Mouse (Mus musculus) gastrocnemius, postnatal 14 days (tissue): ENCODE data around the gene Hoxb1. TPM values are rescaled to one million over a fixed set of nuclear protein-coding genes. Genes with fewer than 3 reads are reported as not detected.

Source experiments
- DNase-seq: peaks from one replicate; pipeline ENCODE4 v3.0.0; 2021; ENCODE audit warnings: mixed read lengths
- intact Hi-C: fragments of 180-260 bp; cut with DNase I; formaldehyde crosslinking; loops from one replicate; pipeline ENCODE4 v1.15.1; 2025; ENCODE audit warnings: low total_unique reads
- long read RNA-seq, 2 experiments: library from polyadenylated mRNA; stranded (forward); transcript quantifications; one replicate each; pipeline ENCODE4 v2.0.0; 2021
- total RNA-seq, 2 experiments: library from RNA; stranded (reverse); gene quantifications; 2 replicates each; pipeline ENCODE4 v1.2.3; 2021

Hoxb1 gene
- total RNA-seq: not detected
- long read RNA-seq, experiment 1: 0 reads
- long read RNA-seq, experiment 2: 0 reads

DNA sequence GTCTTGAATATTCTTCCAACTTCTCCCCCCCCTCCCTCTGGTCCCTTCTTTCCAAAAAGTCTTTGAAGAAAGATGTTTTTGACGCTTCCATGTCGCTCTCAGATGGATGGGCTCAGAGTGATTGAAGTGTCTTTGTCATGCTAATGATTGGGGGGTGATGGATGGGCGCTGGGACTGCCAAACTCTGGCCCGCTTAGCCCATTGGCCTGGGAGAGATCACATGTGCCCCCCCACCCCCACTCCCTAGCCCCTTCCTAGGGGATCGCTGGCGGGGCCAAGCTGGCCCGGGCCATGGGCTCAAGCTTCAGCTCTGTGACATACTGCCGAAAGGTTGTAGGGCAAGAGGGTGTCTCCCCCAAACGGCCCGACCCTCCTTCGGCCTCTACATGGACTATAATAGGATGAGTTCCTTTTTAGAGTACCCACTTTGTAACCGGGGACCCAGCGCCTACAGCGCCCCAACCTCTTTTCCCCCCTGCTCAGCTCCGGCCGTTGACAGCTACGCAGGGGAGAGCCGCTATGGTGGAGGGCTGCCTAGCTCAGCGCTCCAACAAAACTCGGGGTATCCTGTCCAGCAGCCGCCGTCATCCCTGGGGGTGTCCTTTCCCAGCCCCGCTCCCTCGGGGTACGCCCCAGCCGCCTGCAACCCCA lies at the start of gene Hoxb1:
Hoxb1 (plus strand) TSS at position 312 of the 651 bp plus-strand sequence.
- intact Hi-C loops: no loop called here
- no peak for DNase-seq

DNA sequence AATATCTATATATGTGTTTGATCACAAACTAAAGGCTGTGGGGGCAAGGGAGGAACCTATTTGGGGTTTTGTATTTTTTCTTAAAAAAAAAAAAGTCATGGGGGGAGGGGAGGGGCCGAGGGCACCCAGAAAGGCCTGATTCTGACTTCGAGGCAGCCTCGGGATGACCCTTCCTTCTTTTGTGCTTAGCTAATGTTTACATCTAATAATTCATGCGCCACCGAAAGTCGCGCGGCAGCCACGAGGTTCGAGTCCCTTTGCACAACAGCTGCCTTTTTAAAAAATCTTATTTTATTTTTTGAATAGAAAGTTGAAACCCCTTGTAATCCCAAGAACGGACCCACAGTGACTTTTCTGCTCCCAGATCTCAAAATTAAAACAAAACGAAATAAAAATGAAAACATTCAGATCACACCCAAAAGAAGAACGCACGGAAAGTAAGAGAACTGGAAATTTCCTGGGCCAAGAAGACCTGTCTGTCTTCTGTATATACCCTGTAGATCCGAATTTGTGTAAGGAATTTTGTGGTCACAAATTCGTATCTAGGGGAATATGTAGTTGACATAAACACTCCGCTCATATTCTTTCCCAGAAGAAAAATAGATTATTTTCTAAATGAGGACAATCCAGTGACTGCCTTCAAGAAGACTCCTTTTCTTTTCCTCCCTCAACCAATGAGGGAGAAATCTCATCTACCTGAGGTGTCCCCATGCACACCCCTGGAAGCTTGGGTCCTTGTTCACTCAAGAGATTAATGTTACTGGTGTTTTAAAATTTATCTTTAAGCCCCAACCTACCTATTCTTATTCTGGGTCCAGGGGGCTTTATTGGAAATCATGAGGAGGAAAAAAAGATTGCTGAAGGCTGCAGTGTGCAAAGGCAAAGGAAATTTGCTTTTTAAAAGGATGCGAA lies 48.6 kb upstream of the Hoxb1 start:
- intact Hi-C loops: no loop called here
- DNase-seq: no peak

DNA sequence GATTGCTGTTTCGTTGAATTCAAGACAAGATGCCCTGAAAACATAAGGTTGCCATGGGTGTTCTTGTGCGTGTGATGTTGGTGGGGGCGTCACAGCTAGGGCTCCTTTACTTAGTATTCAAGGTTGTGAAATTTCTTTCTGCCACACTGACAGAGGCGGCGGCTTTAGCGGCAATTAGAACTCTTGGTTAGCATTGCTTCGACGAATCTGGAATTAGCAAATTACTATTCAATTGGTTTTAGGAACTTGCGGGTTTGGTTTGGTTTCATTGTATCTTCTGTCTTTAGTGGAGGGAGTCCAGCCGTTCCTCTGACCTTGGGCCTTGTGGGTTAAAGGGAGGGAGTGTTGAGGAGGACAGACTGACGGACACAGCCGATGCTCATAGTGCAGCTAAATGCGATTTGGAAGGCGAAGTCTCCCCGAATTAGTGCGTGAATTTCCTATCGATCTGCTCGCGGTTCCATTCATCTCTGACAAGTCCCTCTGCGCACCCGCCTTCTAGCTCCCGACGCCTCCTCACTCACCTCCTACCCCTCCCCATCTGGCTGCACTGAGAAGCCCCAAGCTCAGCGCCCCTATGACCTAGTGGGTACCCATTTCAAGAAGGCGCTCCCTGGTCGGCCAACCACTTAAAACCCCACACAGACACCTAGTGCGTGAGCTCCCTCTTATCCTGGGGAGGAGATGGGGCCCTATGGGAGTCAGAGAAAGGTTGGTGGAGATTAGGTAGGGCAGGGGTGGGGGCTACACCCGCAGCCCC lies 47.8 kb upstream of the Hoxb1 start, which contains the start of gene Hoxb4:
Hoxb4 (plus strand) TSS at position 660 of the 760 bp plus-strand sequence.
- no peak for DNase-seq
- intact Hi-C loops: no loop called here

DNA sequence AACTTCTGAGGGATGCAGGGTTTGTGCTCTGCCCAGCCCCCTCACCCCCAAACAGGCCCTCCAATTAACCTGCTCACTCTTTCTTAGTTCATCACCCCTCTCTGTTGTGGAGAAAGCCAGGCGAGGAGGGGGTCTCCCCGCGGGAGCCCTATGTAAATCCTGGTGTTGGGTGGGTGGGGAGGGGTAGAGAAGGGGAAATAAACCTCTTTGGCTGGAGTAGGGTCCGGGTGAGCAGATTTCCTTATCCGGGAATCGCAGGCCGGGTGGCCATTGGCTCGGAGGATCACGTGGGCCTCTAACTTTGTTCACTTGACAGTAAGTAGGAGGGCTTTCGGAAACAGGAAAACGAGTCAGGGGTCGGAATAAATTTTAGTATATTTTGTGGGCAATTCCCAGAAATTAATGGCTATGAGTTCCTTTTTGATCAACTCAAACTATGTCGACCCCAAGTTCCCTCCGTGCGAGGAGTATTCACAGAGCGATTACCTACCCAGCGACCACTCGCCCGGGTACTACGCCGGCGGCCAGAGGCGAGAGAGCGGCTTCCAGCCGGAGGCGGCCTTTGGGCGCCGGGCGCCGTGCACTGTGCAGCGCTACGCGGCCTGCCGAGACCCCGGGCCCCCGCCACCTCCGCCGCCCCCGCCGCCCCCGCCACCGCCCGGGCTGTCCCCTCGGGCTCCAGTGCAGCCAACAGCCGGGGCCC lies 47.0 kb upstream of the Hoxb1 start:
- intact Hi-C loops: no loop called here
- no peak for DNase-seq

DNA sequence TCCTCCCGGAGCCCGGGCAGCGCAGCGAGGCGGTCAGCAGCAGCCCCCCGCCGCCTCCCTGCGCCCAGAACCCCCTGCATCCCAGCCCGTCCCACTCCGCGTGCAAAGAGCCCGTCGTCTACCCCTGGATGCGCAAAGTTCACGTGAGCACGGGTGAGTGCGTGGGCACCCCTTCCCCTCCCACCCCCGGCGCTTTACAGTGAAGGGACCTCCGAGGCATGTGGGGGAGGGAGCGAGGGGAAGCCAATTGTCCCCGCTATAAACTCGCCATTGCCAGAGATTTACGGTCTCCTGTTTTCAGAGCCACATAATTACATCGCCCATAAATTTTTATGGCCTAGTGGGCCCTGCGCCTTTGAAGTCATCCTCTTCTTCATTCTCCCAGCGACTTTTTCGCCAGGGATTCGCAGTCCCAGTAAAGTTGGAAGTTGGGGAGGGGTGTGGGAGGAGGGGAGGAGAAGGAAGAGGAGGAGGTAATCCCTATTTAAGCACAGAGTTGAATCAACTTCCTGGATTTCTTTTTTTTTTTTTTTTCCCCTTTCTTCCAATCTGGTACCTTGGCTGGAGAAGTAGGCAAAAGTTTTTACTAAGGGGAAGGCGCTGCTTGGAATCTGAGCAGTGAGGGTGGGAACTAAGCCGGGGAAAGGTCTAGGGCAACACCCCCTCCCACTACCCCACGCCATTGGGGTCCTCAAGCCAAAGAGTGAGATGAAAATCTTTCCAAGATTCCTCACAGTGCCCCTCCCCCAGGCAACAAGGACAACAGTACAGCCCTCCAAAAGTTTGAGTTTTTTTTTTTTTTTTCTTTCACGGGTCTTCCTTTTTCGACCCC lies 46.3 kb upstream of the Hoxb1 start:
- no peak for DNase-seq
- intact Hi-C loops: no loop called here

DNA sequence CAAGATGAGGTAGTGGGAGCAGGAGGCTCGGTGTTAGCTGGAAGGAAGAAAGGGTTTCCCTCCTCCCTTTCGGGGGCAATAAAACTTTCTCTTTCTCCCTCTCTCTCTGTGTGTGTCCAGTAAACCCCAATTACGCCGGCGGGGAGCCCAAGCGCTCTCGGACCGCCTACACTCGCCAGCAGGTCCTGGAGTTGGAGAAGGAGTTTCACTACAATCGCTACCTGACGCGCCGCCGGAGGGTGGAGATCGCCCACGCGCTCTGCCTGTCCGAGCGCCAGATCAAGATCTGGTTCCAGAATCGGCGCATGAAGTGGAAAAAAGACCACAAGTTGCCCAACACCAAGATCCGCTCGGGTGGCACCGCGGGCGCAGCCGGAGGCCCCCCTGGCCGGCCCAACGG lies 45.6 kb upstream of the Hoxb1 start:
- no peak for DNase-seq
- intact Hi-C loops: no loop called here

DNA sequence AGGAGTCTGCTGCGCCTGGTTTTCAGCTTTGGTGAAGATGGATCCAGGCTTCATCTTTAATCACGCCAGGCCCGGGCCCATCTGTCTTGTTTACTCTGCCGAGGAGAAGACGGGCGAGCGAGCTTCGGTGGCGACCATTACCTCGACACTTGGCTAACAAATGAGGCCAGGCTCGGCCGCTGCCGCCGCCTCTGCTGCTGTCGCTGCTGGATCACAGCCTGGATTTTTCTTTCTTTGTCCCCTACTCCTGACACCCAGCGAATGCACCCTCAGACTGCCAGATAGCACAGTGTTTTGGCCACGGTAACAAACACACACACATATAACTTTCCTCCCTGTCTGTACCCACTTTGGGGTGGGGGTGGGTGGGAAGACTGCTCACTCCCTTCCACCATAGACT lies 44.9 kb upstream of the Hoxb1 start:
- no peak for DNase-seq
- intact Hi-C loops: no loop called here

DNA sequence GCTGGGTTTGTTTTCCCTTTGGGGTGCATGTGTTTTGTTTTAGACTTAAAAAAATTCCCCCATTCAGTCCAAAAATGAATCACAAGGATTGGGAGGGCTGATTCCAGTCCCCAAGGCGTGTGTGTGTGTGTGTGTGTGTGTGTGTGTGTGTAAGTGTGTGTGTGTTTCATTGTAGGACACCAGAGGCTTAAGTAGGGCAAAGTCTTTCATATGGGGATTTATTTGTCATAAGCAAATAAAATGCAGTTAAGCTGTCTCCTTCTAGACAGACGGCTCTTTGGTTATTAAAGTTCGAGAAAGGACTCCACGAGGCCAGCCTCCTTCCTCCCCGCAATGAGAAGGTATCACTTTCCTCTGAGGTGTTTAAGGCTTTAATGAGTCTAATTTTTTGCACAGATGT lies 43.7 kb upstream of the Hoxb1 start:
- DNase-seq: no peak
- intact Hi-C loops: no loop called here

DNA sequence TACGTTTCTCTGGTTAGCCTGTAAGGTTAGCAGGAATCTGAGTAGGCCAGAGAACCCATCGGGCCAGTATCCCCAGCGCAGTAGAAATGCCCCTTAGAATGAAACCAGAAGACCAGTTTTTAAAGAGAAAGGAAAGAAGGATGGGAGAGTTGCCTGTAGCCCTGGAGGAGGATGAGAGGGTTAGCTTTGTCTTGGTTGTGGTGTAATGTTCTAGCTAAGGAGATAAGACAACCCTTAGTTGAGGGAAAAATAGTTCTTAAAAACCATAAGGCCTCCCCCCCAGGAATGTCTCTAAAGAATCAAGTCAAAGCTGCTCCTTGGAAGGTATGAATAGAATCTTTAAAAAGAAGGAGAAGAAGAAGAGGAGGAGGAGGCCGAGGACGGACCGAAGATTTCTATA lies 42.8 kb upstream of the Hoxb1 start:
- intact Hi-C loops: no loop called here
- no peak for DNase-seq

DNA sequence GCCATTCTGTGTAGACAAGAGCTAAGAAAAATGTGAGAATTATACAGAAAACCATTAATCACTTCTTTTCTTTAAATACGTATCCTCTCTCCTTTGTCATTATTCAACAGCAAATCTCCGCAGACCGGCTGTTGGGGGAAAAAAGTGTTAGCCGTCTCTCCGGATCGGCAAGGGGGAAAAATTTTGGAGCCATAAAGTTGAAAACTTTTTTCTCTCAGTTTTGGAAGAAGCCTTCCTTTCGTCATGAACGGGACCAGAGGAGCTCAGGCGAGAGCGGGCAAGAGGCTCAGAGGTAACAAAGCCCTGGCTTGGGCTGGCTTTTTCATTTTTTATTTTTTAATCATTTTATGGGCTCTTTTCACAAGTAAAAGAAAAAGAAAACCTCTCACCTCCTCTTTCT lies 42.4 kb upstream of the Hoxb1 start, which contains the start of gene Hoxb3:
Hoxb3 (plus strand) TSS at position 173 of the 400 bp plus-strand sequence.
- intact Hi-C loops: no loop called here
- no peak for DNase-seq

DNA sequence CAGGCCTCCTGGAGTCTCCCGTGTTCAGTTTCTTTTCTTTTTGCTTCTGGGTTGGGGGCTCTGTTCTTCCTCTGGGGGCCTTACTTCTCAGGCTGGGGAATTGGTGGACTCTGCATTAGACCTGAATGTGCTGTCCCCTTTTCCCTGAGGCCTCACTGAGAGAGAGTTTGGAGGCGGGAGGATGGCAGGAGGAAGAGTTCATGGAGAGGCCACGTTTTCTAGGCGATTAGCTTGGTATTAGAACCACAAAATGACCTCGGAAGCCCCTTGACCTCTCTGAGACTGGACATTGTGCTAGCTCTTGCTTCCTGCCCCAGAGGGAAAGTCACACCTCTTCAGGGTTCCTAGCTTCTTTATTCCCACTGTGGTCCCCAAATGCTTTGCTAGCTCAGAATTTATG lies 41.4 kb upstream of the Hoxb1 start:
- DNase-seq: no peak
- intact Hi-C loops: no loop called here

DNA sequence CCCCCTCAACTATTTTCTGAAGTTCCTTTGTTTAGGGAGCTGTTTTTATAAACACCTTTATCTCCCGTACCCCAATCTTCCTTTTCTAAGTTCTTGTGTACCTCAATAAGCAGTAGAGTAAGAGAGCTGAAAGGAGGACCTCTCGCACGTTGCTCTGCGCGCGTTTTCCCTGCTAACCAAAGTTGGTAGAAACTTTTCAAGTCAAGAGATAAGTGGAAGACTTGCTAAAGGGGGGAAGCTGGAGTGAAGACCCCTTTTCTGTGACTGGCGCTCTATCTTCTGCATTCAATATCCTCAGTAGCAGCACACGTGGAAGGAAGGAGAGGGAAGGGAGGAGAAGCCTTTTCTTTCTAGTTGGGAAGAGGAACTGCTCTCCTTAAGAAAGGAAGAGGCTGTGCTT lies 40.6 kb upstream of the Hoxb1 start:
- DNase-seq: no peak
- intact Hi-C loops: no loop called here

DNA sequence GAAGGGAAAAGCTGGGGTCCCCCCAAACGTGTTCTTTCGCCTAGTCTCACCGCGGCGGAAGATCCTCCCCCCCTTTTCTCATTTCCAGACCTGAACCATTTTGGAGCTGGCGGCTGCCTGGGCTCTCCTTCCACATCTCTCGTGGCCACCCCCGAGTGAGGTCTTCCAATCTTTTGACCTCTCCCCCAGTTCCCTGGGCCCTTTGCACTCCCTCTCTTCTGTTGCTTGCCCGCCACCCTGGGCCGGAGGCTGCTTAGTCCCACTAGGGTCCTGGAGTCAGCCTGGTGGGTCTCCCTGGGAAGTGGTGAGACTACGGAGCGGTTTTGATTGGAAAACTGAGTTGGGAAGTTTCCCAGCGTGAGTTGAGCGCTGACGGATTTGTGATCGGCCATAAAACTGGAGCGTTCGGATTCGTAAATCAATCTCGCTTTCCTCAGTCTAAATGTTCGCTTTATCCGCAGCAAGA lies 39.8 kb upstream of the Hoxb1 start:
- intact Hi-C loops: no loop called here
- no peak for DNase-seq

DNA sequence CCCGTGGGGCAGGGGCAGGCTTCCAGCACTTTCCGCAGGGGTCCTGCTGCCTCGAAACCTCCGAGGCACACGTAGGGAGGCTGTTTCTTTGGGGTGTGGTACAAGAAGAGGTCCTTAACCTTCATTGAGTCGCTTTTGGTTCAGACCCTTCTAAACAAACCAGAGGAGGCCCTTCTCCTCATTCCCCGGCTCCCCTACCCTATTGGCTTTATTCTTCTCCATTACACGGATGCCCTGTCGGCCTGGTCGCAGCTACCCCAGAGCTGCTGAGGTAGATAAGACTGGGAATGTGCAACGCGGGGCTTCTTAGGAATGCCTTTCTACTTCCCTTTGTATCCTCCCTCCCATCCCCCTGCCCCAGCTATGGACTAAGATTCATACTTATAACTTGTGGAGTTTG lies 38.8 kb upstream of the Hoxb1 start:
- intact Hi-C loops: no loop called here
- no peak for DNase-seq

DNA sequence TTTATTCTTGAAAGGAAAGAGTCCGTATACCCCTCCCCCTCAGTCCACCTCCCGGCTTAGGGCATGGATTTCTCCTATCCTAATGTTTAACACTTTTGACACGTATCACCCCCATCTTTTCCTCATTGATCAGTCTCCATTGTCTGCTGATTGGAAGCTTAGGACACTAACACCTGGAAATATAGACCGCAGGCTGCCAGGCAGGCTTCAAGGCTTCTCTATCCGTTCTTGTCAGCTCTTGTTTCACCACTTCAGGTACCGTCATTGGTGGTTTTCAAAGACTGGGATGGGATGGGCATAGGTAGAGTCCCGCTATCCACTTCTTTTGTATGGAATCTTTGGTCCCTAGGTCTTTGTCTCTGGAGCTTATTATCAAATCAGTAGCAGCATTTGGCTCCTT lies 38.4 kb upstream of the Hoxb1 start:
- intact Hi-C loops: no loop called here
- DNase-seq: no peak

DNA sequence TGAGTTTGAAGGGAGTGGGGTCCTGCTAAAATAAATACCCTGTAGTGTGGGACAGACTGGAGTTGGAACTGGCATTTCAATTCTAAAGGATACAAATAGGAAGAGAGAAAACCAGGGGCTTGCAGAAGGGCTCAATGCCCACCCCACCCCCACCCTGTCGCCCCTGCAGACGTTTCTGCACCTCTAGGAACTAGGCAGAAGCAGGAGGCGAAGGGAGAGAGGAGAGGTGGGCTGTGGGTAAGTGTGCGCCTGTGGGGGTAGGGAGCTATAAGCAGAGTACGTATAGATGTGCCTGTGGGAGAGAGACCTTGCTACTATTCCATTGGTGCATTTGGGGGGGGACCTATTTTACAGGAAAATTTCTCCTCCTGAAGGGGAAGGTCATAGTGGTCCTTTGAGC lies 37.8 kb upstream of the Hoxb1 start:
- DNase-seq: no peak
- intact Hi-C loops: no loop called here

DNA sequence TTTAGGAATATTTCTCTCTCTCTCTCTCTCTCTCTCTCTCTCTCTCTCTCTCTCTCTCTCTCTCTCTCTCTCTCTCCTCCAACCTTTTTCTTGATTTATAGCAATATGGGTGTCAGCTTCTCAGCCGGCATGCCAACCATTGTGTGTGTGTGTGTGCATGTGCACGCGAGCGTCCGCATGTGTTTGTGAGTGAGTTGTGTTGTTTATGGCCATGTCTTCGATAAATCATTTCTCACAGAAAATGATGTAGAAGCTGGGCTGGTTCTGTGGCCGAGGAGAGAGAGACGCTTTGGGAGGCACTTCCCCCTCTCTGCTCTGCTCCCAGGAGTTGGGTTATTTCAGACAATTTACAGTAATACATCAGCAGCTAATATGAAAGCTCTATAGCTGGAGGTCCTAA lies 36.9 kb upstream of the Hoxb1 start:
- no peak for DNase-seq
- intact Hi-C loops: no loop called here

DNA sequence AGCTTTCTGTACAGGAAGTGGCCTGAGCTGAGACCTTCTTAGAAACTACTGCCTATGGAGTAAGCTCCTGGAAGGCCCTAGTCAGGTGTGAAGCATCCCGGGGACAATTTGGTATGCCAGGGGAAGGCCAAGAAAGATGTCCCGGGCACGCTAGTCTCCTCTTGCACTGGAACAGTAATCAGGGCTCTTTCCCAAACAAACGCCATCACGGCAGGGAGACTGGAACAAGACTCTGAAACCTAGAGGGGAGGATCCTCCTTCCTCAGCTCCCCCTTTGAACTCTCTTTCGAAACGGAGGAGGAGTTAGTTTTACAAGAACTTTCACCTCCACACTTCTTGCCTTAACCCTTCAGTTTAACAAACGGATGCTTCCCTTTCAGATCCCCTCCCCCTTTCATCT lies 33.4 kb upstream of the Hoxb1 start:
- intact Hi-C loops: no loop called here
- no peak for DNase-seq

DNA sequence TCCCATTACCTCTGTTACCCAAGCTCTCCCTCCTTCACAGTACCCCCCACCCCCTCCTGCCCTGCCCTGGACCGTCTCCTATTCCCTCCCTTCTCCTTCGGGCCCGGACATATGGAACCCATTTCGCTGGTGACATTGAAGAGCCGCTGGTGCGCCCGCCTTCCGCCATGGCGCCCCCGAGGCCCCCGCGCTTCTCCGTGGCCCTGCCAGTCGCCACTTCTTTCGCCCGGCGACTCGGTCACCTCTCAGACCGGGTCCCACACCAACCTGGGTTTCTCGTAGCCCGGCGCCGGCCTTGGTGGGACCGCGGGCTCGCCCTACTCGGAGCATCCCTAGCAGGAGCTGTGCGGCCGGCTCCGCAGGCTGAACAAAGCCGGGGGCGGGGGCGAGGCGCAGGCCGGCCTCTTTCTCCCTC lies 32.9 kb upstream of the Hoxb1 start:
- no peak for DNase-seq
- intact Hi-C loops: no loop called here
